Mouse (Mus musculus) midbrain, embryonic 13.5 days (tissue): ENCODE results near the gene Igsf6. TPM values are rescaled to one million over a fixed set of nuclear protein-coding genes. Genes with fewer than 3 reads are reported as not detected.

Experiments used
- ATAC-seq: fragments of 200-750 bp; cut with Nextera tagmentation; 2 replicates; pipeline ENCODE4 v1.8.0; 2017; ENCODE audit warnings: mild to moderate bottlenecking, moderate TSS enrichment, moderate library complexity
- H3K27ac ChIP-seq: fragments of 300-500 bp; sonication (generic); 2 replicates; pipeline ENCODE4 v1.5.1; 2015; ENCODE audit warnings: inconsistent platforms, mild to moderate bottlenecking, moderate library complexity
- H3K27me3 ChIP-seq: fragments of 300-500 bp; sonication (generic); 2 replicates; pipeline ENCODE4 v1.6.1; 2015; ENCODE audit warnings: mild to moderate bottlenecking, inconsistent platforms
- H3K36me3 ChIP-seq: fragments of 300-500 bp; sonication (generic); 2 replicates; pipeline ENCODE4 v1.6.1; 2015; ENCODE audit warnings: mild to moderate bottlenecking, inconsistent platforms
- H3K4me1 ChIP-seq: fragments of 300-500 bp; sonication (generic); replicated peaks from 2 replicates; pipeline ENCODE4 v1.6.1; 2015; ENCODE audit warnings: inconsistent platforms
- H3K4me2 ChIP-seq: fragments of 300-500 bp; sonication (generic); replicated peaks from 2 replicates; pipeline ENCODE4 v1.6.1; 2015; ENCODE audit warnings: moderate library complexity, mild to moderate bottlenecking, inconsistent platforms
- H3K4me3 ChIP-seq: fragments of 300-500 bp; sonication (generic); replicated peaks from 2 replicates; pipeline ENCODE4 v1.5.1; 2015; ENCODE audit warnings: mild to moderate bottlenecking, inconsistent platforms
- H3K9ac ChIP-seq: fragments of 300-500 bp; sonication (generic); replicated peaks from 2 replicates; pipeline ENCODE4 v1.6.1; 2015; ENCODE audit warnings: mild to moderate bottlenecking, inconsistent platforms
- H3K9me3 ChIP-seq: fragments of 300-500 bp; sonication (generic); 2 replicates; pipeline ENCODE4 v1.6.1; 2016; ENCODE audit warnings: mild to moderate bottlenecking, inconsistent platforms
- WGBS: fragments of 180-500 bp; shearing (Covaris S2); methylation state at CpG from one replicate; pipeline ENCODE4 v1.1.7; 2015; 5-methylcytosine and 5-hydroxymethylcytosine counted together
- polyA plus RNA-seq: library from polyadenylated mRNA; unstranded; fragments of >200 nt; fragmentation: Nextera tagmentation; extraction: Ambion mirVana; gene quantifications from 2 replicates; pipeline ENCODE4 v1.2.1, GENCODE M21; 2015

The Igsf6 gene
- polyA plus RNA-seq, 1 experiment from 2014 or later: 0.87 TPM

GRCm38 (mm10) chr7:121082949-121083513 is 8.7 kb upstream of the Igsf6 start:
- Histone ChIP-seq H3K4me3 (no peak overlapping the region), H3K4me1 (peaks cover 15% of the 10 kb centered on the region), H3K27me3 (no peaks in the 10 kb centered on the region), H3K9ac (no peak overlapping the region), H3K27ac (no peak overlapping the region), H3K9me3 (no peaks in the 10 kb centered on the region), H3K36me3 (peaks cover 13% of the 10 kb centered on the region; the same call in 1 of the 2 replicates), H3K4me2 (no peak overlapping the region)
- peak; percentile 40; the same call in 1 of the 2 replicates for ATAC-seq
- WGBS: 75% methylated on average over 9 of the region's 9 CpGs

- H3K4me3 ChIP-seq: no peak overlapping the region
- 93% methylated on average over 2 of the region's 2 CpGs for WGBS
- H3K27ac ChIP-seq: no peak overlapping the region
- no peaks in the 10 kb centered on the region for H3K9me3 ChIP-seq
- H3K4me2 ChIP-seq: no peak overlapping the region
- no peaks in the 10 kb centered on the region for H3K27me3 ChIP-seq
- no peak for ATAC-seq
- peaks cover 17% of the 10 kb centered on the region for H3K4me1 ChIP-seq
- peaks cover 18% of the 10 kb centered on the region for H3K36me3 ChIP-seq
- no peak overlapping the region for H3K9ac ChIP-seq
These were observed 7.4 kb upstream of the Igsf6 start for GRCm38 (mm10) chr7:121081816-121082215.

DNA sequence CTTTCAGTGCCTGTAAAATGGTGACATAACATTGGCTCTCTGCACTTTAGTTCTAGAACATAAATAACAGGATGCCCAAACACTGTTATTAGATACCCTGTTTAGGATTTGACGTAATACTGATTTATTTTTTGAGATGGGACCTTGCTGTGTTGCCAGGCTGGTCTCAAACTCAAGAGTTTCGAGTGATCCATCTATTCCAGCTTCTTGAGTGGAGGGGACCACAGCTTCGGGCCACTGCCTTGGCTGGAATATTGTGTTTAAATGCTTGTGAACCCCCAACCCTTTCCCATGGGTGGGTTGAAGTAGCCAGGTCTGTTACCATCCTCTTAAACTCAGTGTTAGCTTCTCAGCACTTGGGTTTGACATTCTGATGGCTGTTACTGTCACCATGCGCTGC is 7.0 kb upstream of the Igsf6 start, which contains the start of gene Otoa:
Gene Otoa, plus strand, starts transcription at position 301 of the 400 bp plus-strand sequence.
- Histone ChIP-seq H3K9ac (no peak within 1 kb of the TSS), H3K27me3 (no peaks in the 10 kb centered on the region), H3K4me2 (no peak within 1 kb of the TSS), H3K4me3 (no peak within 1 kb of the TSS), H3K4me1 (peaks cover 17% of the 10 kb centered on the region), H3K9me3 (no peaks in the 10 kb centered on the region), H3K36me3 (peaks cover 22% of the 10 kb centered on the region), H3K27ac (no peak within 1 kb of the TSS)
- WGBS: 95% methylated on average over 4 of the region's 4 CpGs
- no peak for ATAC-seq

GRCm38 (mm10) chr7:121077829-121078228 is 3.5 kb upstream of the Igsf6 start:
- Histone ChIP-seq H3K9me3 (no peaks in the 10 kb centered on the region), H3K9ac (no peak overlapping the region), H3K4me1 (0 out of 2 replicates have a peak, but pooled peaks cover 3% of the 10 kb centered on the region), H3K4me2 (no peak overlapping the region), H3K4me3 (no peak overlapping the region), H3K36me3 (peaks cover 39% of the 10 kb centered on the region), H3K27ac (no peak overlapping the region), H3K27me3 (no peaks in the 10 kb centered on the region)
- 9% methylated on average over 5 of the region's 5 CpGs for WGBS
- peak; percentile 87 for ATAC-seq

- H3K27ac ChIP-seq: no peak overlapping the region
- H3K9ac ChIP-seq: no peak overlapping the region
- H3K9me3 ChIP-seq: no peaks in the 10 kb centered on the region
- H3K4me2 ChIP-seq: no peak overlapping the region
- H3K36me3 ChIP-seq: peaks cover 37% of the 10 kb centered on the region
- no peak overlapping the region for H3K4me3 ChIP-seq
- 91% methylated on average over 6 of the region's 6 CpGs for WGBS
- peak; percentile 40; the same call in 1 of the 2 replicates for ATAC-seq
- H3K27me3 ChIP-seq: no peaks in the 10 kb centered on the region
- H3K4me1 ChIP-seq: 0 out of 2 replicates have a peak, but pooled peaks cover 3% of the 10 kb centered on the region
These were observed 2.9 kb upstream of the Igsf6 start for GRCm38 (mm10) chr7:121077311-121077710.

- ATAC-seq: no peak
- no peak overlapping the region for H3K27ac ChIP-seq
- H3K4me2 ChIP-seq: no peak overlapping the region
- no peak overlapping the region for H3K4me3 ChIP-seq
- 88% methylated on average over 5 of the region's 5 CpGs for WGBS
- H3K36me3 ChIP-seq: peaks cover 53% of the 10 kb centered on the region
- H3K4me1 ChIP-seq: 0 out of 2 replicates have a peak, but pooled peaks cover 3% of the 10 kb centered on the region
- H3K27me3 ChIP-seq: no peaks in the 10 kb centered on the region
- H3K9me3 ChIP-seq: no peaks in the 10 kb centered on the region
- no peak overlapping the region for H3K9ac ChIP-seq
These were observed 1.0 kb upstream of the Igsf6 start for GRCm38 (mm10) chr7:121075416-121075815.

- Histone ChIP-seq H3K4me1 (0 out of 2 replicates have a peak, but pooled peaks cover 3% of the 10 kb centered on the region), H3K9me3 (no peaks in the 10 kb centered on the region), H3K4me3 (no peak overlapping the region), H3K27me3 (no peaks in the 10 kb centered on the region), H3K36me3 (peaks cover 54% of the 10 kb centered on the region), H3K4me2 (no peak overlapping the region), H3K9ac (no peak overlapping the region), H3K27ac (no peak overlapping the region)
- WGBS: 82% methylated on average over 6 of the region's 6 CpGs
- no peak for ATAC-seq
These were observed 529 bp upstream of the Igsf6 start for GRCm38 (mm10) chr7:121074801-121075400.

DNA sequence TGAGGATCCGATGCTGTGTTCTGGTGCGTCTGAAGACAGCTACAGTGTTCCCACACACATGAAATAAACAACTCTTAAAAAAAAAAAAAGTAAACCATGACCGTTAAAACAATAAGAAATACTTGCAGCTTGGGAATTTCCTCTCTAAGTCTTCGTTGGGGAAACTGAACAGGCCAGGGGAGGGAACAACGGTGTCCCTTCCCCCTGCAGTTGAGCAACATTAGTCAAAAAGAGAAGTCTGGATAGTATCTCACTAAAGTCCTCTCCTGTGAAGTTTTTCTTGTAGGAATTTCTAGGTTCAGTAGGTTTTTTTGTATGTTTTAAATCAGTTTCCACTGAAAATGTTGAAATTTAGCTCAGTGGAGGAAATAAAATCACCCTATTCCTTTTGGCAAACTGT is 1.9 kb downstream of the Igsf6 start:
- no peak for ATAC-seq
- H3K4me1 ChIP-seq: no peaks in the 10 kb centered on the region
- WGBS: 94% methylated on average over 5 of the region's 5 CpGs
- no peak overlapping the region for H3K9ac ChIP-seq
- no peaks in the 10 kb centered on the region for H3K27me3 ChIP-seq
- H3K9me3 ChIP-seq: no peaks in the 10 kb centered on the region
- peaks cover 57% of the 10 kb centered on the region for H3K36me3 ChIP-seq
- H3K4me2 ChIP-seq: no peak overlapping the region
- H3K27ac ChIP-seq: no peak overlapping the region
- H3K4me3 ChIP-seq: no peak overlapping the region

DNA sequence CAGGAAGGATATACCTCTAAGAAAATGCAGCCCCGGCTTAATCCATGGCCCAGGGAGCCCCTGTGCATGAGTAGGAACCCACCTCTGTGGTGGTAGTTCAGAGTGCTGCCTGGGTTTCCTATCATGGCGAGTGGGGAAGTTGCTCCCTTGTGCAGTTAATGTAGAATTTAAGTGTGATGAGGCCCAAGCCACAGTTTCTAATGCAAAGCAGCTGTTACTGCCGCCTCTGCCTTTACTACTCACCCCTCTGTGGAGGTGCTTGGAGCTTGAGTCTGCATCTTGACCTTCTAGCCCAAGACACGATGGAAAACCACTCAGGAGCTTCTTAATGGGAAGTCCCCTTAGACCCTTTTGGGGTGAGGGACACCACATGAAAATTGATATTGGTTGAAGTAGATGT is 3.1 kb downstream of the Igsf6 start:
- Histone ChIP-seq H3K36me3 (peaks cover 47% of the 10 kb centered on the region), H3K27ac (no peak overlapping the region), H3K4me2 (no peak overlapping the region), H3K27me3 (no peaks in the 10 kb centered on the region), H3K4me1 (no peaks in the 10 kb centered on the region), H3K9ac (no peak overlapping the region), H3K9me3 (no peaks in the 10 kb centered on the region), H3K4me3 (no peak overlapping the region)
- ATAC-seq: no peak
- 89% methylated on average over 4 of the region's 4 CpGs for WGBS

DNA sequence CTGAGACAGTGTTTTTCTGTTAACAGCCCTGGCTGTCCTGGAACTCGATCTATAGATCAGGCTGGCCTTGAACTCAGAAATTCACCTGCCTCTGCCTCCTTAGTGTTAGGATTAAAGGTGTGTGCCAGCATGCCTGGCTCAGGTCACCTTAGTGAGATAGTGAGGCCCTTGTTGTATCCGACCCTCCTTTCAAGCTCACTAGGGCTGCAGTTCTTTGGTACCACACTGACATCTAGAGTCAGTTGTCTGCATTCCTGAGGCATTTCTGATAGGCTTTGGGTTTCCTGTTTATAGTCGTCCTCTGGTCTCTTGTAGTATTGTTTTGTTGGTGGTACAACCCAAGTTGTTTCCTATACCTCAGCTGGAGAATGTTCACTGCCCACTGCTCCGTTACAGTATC is 10.1 kb downstream of the Igsf6 start:
- Histone ChIP-seq H3K9ac (no peak overlapping the region), H3K4me2 (no peak overlapping the region), H3K27me3 (no peaks in the 10 kb centered on the region), H3K9me3 (no peaks in the 10 kb centered on the region), H3K27ac (no peak overlapping the region), H3K4me3 (no peak overlapping the region), H3K4me1 (no peaks in the 10 kb centered on the region), H3K36me3 (peaks cover 16% of the 10 kb centered on the region; the same call in 1 of the 2 replicates)
- no peak for ATAC-seq
- WGBS: 71% methylated on average over 4 of the region's 4 CpGs

- H3K9me3 ChIP-seq: no peaks in the 10 kb centered on the region
- 58% methylated on average over 6 of the region's 6 CpGs for WGBS
- H3K4me3 ChIP-seq: no peak overlapping the region
- peaks cover 34% of the 10 kb centered on the region for H3K36me3 ChIP-seq
- no peak for ATAC-seq
- H3K4me1 ChIP-seq: no peaks in the 10 kb centered on the region
- no peak overlapping the region for H3K4me2 ChIP-seq
- no peak overlapping the region for H3K9ac ChIP-seq
- H3K27me3 ChIP-seq: no peaks in the 10 kb centered on the region
- peak overlapping the region; percentile 17; the same call in 1 of the 2 replicates for H3K27ac ChIP-seq
These were observed 14.7 kb downstream of the Igsf6 start for GRCm38 (mm10) chr7:121059477-121060218.

- peaks cover 58% of the 10 kb centered on the region for H3K36me3 ChIP-seq
- no peak overlapping the region for H3K4me2 ChIP-seq
- H3K9ac ChIP-seq: no peak overlapping the region
- 90% methylated on average over 4 of the region's 4 CpGs for WGBS
- no peaks in the 10 kb centered on the region for H3K4me1 ChIP-seq
- no peaks in the 10 kb centered on the region for H3K9me3 ChIP-seq
- no peaks in the 10 kb centered on the region for H3K27me3 ChIP-seq
- no peak overlapping the region for H3K4me3 ChIP-seq
- H3K27ac ChIP-seq: no peak overlapping the region
- ATAC-seq: no peak
These were observed 21.3 kb downstream of the Igsf6 start for GRCm38 (mm10) chr7:121053071-121053470.
